Comparison of ENCODE assay signal across 23 mouse cellular contexts in genomic region chr5:36383431-36383830, GRCm38 (mm10). TPM values are rescaled to one million over a fixed set of nuclear protein-coding genes. Genes with fewer than 3 reads are reported as not detected.
A peak's percentile ranks its signal among the peaks of the same experiment; 100 is the strongest.
DNase-seq lines count a peak whose midpoint lies in the region; ATAC-seq and TF ChIP-seq lines count a peak whose summit lies in the region.
"Had no signal": no experiment of that assay in that cellular context is flagged by ENCODE, and none has a peak within 500 bp of the region (broad histone marks: within the 10 kb centered on the region; RNA-seq: fewer than 3 reads in every experiment).

No protein-coding gene starts in this region.

- TF ChIP-seq POLR2A in small intestine, adult 2 months (IDR thresholded peaks at IDR 0.05; ENCODE audit: low read depth, low read length) = no peak

- WGBS in heart, embryonic 11.5 days (ENCODE audit: insufficient replicate concordance) = 82% methylated on average over 4 of the region's 4 CpGs
- whole genome bisulfite sequencing in heart, embryonic 12.5 days = 89% methylated on average over 4 of the region's 4 CpGs
- 84% methylated on average over 4 of the region's 4 CpGs for WGBS in midbrain, embryonic 13.5 days
- 79% methylated on average over 4 of the region's 4 CpGs for WGBS in midbrain, embryonic 15.5 days
- WGBS in small intestine, adult 2 months = 33% methylated on average over 4 of the region's 4 CpGs

- no peak overlapping the region for H3K4me3 ChIP-seq in heart, embryonic 11.5 days (ENCODE audit: low read depth, low read length)
- no peak overlapping the region for H3K4me3 ChIP-seq in heart, embryonic 12.5 days
- no peak overlapping the region for H3K4me3 ChIP-seq in midbrain, embryonic 13.5 days (replicated peaks)
- no peak overlapping the region for H3K4me3 ChIP-seq in midbrain, embryonic 15.5 days
- no peak overlapping the region for H3K4me3 ChIP-seq in small intestine, adult 2 months (ENCODE audit: low read depth, low read length)
- H3K4me3 ChIP-seq: erythroblast, embryonic 14.5 days; forebrain, embryonic 10.5 days; heart, embryonic 15.5 days; hindbrain, embryonic 15.5 days had no signal

- H3K36me3 ChIP-seq in heart, embryonic 11.5 days (ENCODE audit: control insufficient read depth, insufficient read depth, low read length) = no peaks in the 10 kb centered on the region
- H3K36me3 ChIP-seq in heart, embryonic 12.5 days = no peaks in the 10 kb centered on the region
- no peaks in the 10 kb centered on the region for H3K36me3 ChIP-seq in midbrain, embryonic 13.5 days
- no peaks in the 10 kb centered on the region for H3K36me3 ChIP-seq in midbrain, embryonic 15.5 days (replicated peaks)
- no peaks in the 10 kb centered on the region for H3K36me3 ChIP-seq in small intestine, adult 2 months (ENCODE audit: control insufficient read depth, insufficient read depth, low read length)
- H3K36me3 ChIP-seq: forebrain, embryonic 10.5 days; G1E; heart, embryonic 15.5 days; hindbrain, embryonic 15.5 days had no signal

- DNase-seq in cerebellum, postnatal 10 days = peak; percentile 53 to 65
- no peak for DNase-seq in cerebellum, postnatal 36 days
- DNase-seq in layer of hippocampus, adult 18-20 months (ENCODE audit: low spot score in 2 of 2) = no peak
- DNase-seq: adrenal gland, postnatal 10 days; B cell, adult 2 months; cerebellum, adult 11 months; cerebellum, adult 8-10 months; cerebellum, postnatal 25 days; gastrocnemius, postnatal 10 days; heart, postnatal 14 days had no signal

- 0 out of 2 replicates have a peak overlapping the region, but pooled peaks have one; percentile 19 for H3K27ac ChIP-seq in heart, embryonic 11.5 days (ENCODE audit: low read depth, low read length)
- no peak overlapping the region for H3K27ac ChIP-seq in heart, embryonic 12.5 days (ENCODE audit: poor library complexity, severe bottlenecking)
- H3K27ac ChIP-seq in midbrain, embryonic 13.5 days = no peak overlapping the region
- H3K27ac ChIP-seq in midbrain, embryonic 15.5 days = no peak overlapping the region
- H3K27ac ChIP-seq in small intestine, adult 2 months (ENCODE audit: insufficient read depth, low read depth, low read length) = peak overlapping the region; percentile 5; the same call in 1 of the 2 replicates
- H3K27ac ChIP-seq: hindbrain, embryonic 15.5 days had no signal

- ATAC-seq in heart, embryonic 11.5 days (replicated peaks; ENCODE audit: insufficient number of reproducible peaks, low FRiP score, low TSS enrichment) = no peak
- no peak for ATAC-seq in heart, embryonic 12.5 days (ENCODE audit: insufficient number of reproducible peaks, low FRiP score)
- ATAC-seq in midbrain, embryonic 13.5 days = peak; percentile 12; the same call in 1 of the 2 replicates
- no peak for ATAC-seq in midbrain, embryonic 15.5 days (replicated peaks)
- ATAC-seq: CD4-positive, CD25-positive, alpha-beta regulatory T cell, adult 4 months; forebrain, embryonic 14.5 days; intestine, embryonic 16.5 days had no signal

- no peaks in the 10 kb centered on the region for H3K9me3 ChIP-seq in heart, embryonic 11.5 days (replicated peaks; ENCODE audit: control insufficient read depth, low read length)
- no peaks in the 10 kb centered on the region for H3K9me3 ChIP-seq in heart, embryonic 12.5 days (replicated peaks)
- no peaks in the 10 kb centered on the region for H3K9me3 ChIP-seq in midbrain, embryonic 13.5 days
- H3K9me3 ChIP-seq in midbrain, embryonic 15.5 days = no peaks in the 10 kb centered on the region
- H3K9me3 ChIP-seq: forebrain, embryonic 10.5 days; G1E; heart, embryonic 15.5 days; hindbrain, embryonic 15.5 days had no signal

- H3K4me1 ChIP-seq in heart, embryonic 11.5 days (ENCODE audit: control insufficient read depth, insufficient read depth, low read length) = peaks cover 58% of the 10 kb centered on the region
- peaks cover 73% of the 10 kb centered on the region for H3K4me1 ChIP-seq in heart, embryonic 12.5 days (replicated peaks)
- H3K4me1 ChIP-seq in midbrain, embryonic 13.5 days (replicated peaks) = peaks cover 24% of the 10 kb centered on the region
- peaks cover 9% of the 10 kb centered on the region; the same call in 1 of the 2 replicates for H3K4me1 ChIP-seq in midbrain, embryonic 15.5 days
- peaks cover 26% of the 10 kb centered on the region for H3K4me1 ChIP-seq in small intestine, adult 2 months (ENCODE audit: control insufficient read depth, insufficient read depth, insufficient read length, low read length)
- H3K4me1 ChIP-seq: hindbrain, embryonic 15.5 days had no signal

- H3K9ac ChIP-seq in heart, embryonic 11.5 days (ENCODE audit: low read depth, low read length) = no peak overlapping the region
- no peak overlapping the region for H3K9ac ChIP-seq in heart, embryonic 12.5 days
- H3K9ac ChIP-seq in midbrain, embryonic 13.5 days (replicated peaks) = no peak overlapping the region
- H3K9ac ChIP-seq in midbrain, embryonic 15.5 days = no peak overlapping the region
- H3K9ac ChIP-seq: heart, embryonic 15.5 days; hindbrain, embryonic 15.5 days had no signal

- H3K27me3 ChIP-seq in heart, embryonic 11.5 days (ENCODE audit: control insufficient read depth, insufficient read depth, low read length) = no peaks in the 10 kb centered on the region
- no peaks in the 10 kb centered on the region for H3K27me3 ChIP-seq in heart, embryonic 12.5 days (replicated peaks)
- peaks cover 53% of the 10 kb centered on the region for H3K27me3 ChIP-seq in midbrain, embryonic 13.5 days
- H3K27me3 ChIP-seq in midbrain, embryonic 15.5 days (replicated peaks) = 0 out of 2 replicates have a peak, but pooled peaks cover 3% of the 10 kb centered on the region
- H3K27me3 ChIP-seq in small intestine, adult 2 months (ENCODE audit: control insufficient read depth, insufficient read depth, low read length) = no peaks in the 10 kb centered on the region
- H3K27me3 ChIP-seq: heart, embryonic 15.5 days; hindbrain, embryonic 15.5 days had no signal

- TF ChIP-seq CTCF in small intestine, adult 2 months (IDR thresholded peaks at IDR 0.05; ENCODE audit: extremely low read depth, insufficient read length, insufficient replicate concordance, low read depth, low read length) = no peak

- H3K4me2 ChIP-seq in heart, embryonic 11.5 days = no peak overlapping the region
- no peak overlapping the region for H3K4me2 ChIP-seq in heart, embryonic 12.5 days
- H3K4me2 ChIP-seq in midbrain, embryonic 13.5 days (replicated peaks) = no peak overlapping the region
- H3K4me2 ChIP-seq in midbrain, embryonic 15.5 days = no peak overlapping the region
- H3K4me2 ChIP-seq: heart, embryonic 15.5 days; hindbrain, embryonic 15.5 days had no signal

RNA-seq across cellular contexts. Expression of gene Sorcs2, which starts 14.5 kb away (rescaled TPM):
- 7.1 and 7.3 TPM in 2 replicates for polyA plus RNA-seq in heart, embryonic 11.5 days (2014; fragmentation: Nextera tagmentation; extraction: Ambion mirVana)
- 12.4 and 14.1 TPM in 2 replicates for polyA plus RNA-seq in heart, embryonic 12.5 days (2016; fragmentation: Nextera tagmentation; extraction: Ambion mirVana)
- 16.3 and 17.4 TPM in 2 replicates for polyA plus RNA-seq in midbrain, embryonic 13.5 days (2015; fragmentation: Nextera tagmentation; extraction: Ambion mirVana)
- polyA plus RNA-seq in midbrain, embryonic 15.5 days (2015; fragmentation: Nextera tagmentation; extraction: Ambion mirVana) = 21.9 and 22.0 TPM in 2 replicates
- 3.3 and 5.9 TPM in 2 replicates for polyA plus RNA-seq in small intestine, adult 2 months (2012; rRNA removed)
- 10 to 100 TPM; 41.0 to 49.9 TPM for total RNA-seq in layer of hippocampus, adult 18-20 months (2021)
- polyA plus RNA-seq: erythroblast, embryonic 14.5 days had no signal

Comparison
In these comparisons a context has a peak if more than half of its experiments do, and no peak if none do; other contexts are left out.
1. DNase-seq: peak in cerebellum, postnatal 10 days (2 of 2); none in cerebellum, postnatal 36 days (0 of 2) and layer of hippocampus, adult 18-20 months (0 of 2).
2. H3K27ac ChIP-seq: peak in heart, embryonic 11.5 days (single experiment) and small intestine, adult 2 months (single experiment); none in heart, embryonic 12.5 days (single experiment), midbrain, embryonic 13.5 days (single experiment) and midbrain, embryonic 15.5 days (single experiment).